Mouse (Mus musculus): Measurements from ENCODE around the gene Mad1l1. TPM values are rescaled to one million over a fixed set of nuclear protein-coding genes. Genes with fewer than 3 reads are reported as not detected.

The Mad1l1 gene
- total RNA-seq, 4 experiments from 2014 or later = 6.8 to 9.5 (median 7.5) TPM

GRCm38 (mm10) chr5:140101409-140102009 lies 219.8 kb downstream of the Mad1l1 start:
- DNase-seq (ENCODE audit: low spot score in 2 of 2) = no peak

GRCm38 (mm10) chr5:140098711-140099110 lies 222.6 kb downstream of the Mad1l1 start:
- DNase-seq (ENCODE audit: low spot score in 2 of 2) = no peak

- DNase-seq (ENCODE audit: low spot score in 2 of 2) = no peak
These were observed 226.1 kb downstream of the Mad1l1 start for GRCm38 (mm10) chr5:140095203-140095602.

GRCm38 (mm10) chr5:140093489-140093888 lies 227.9 kb downstream of the Mad1l1 start:
- DNase-seq (ENCODE audit: low spot score in 2 of 2) = no peak

- no peak for DNase-seq (ENCODE audit: low spot score in 2 of 2)
These were observed 229.8 kb downstream of the Mad1l1 start for GRCm38 (mm10) chr5:140091601-140092000.

GRCm38 (mm10) chr5:140089263-140089662 lies 232.1 kb downstream of the Mad1l1 start:
- DNase-seq (ENCODE audit: low spot score in 2 of 2) = no peak

- DNase-seq (ENCODE audit: low spot score in 2 of 2) = no peak
These were observed 234.1 kb downstream of the Mad1l1 start for GRCm38 (mm10) chr5:140087242-140087641.

- no peak for DNase-seq (ENCODE audit: low spot score in 2 of 2)
These were observed 237.0 kb downstream of the Mad1l1 start for GRCm38 (mm10) chr5:140084341-140084740.

GRCm38 (mm10) chr5:140083911-140084310 lies 237.4 kb downstream of the Mad1l1 start:
- peak; percentile 9 to 15 for DNase-seq (ENCODE audit: low spot score in 2 of 2)

- peak; percentile 48 to 52 for DNase-seq (ENCODE audit: low spot score in 2 of 2)
These were observed 239.0 kb downstream of the Mad1l1 start for GRCm38 (mm10) chr5:140082204-140082812.

GRCm38 (mm10) chr5:140081084-140081483 lies 240.3 kb downstream of the Mad1l1 start:
- DNase-seq (ENCODE audit: low spot score in 2 of 2) = no peak

- no peak for DNase-seq (ENCODE audit: low spot score in 2 of 2)
These were observed 241.8 kb downstream of the Mad1l1 start for GRCm38 (mm10) chr5:140079511-140079910.

GRCm38 (mm10) chr5:140078406-140078805 lies 242.9 kb downstream of the Mad1l1 start:
- DNase-seq (ENCODE audit: low spot score in 2 of 2) = no peak

- DNase-seq (ENCODE audit: low spot score in 2 of 2) = no peak
These were observed 244.9 kb downstream of the Mad1l1 start for GRCm38 (mm10) chr5:140076438-140076837.

- DNase-seq (ENCODE audit: low spot score in 2 of 2) = no peak
These were observed 247.7 kb downstream of the Mad1l1 start for GRCm38 (mm10) chr5:140073671-140074116.

- DNase-seq (ENCODE audit: low spot score in 2 of 2) = no peak
These were observed 248.1 kb downstream of the Mad1l1 start for GRCm38 (mm10) chr5:140073148-140073670.

GRCm38 (mm10) chr5:140068506-140068905 lies 252.8 kb downstream of the Mad1l1 start:
- DNase-seq (ENCODE audit: low spot score in 2 of 2) = no peak

GRCm38 (mm10) chr5:140068051-140068450 lies 253.3 kb downstream of the Mad1l1 start:
- no peak for DNase-seq (ENCODE audit: low spot score in 2 of 2)

GRCm38 (mm10) chr5:140066769-140067168 lies 254.6 kb downstream of the Mad1l1 start:
- no peak for DNase-seq (ENCODE audit: low spot score in 2 of 2)

GRCm38 (mm10) chr5:140066281-140066680 lies 255.1 kb downstream of the Mad1l1 start:
- no peak for DNase-seq (ENCODE audit: low spot score in 2 of 2)

- DNase-seq (ENCODE audit: low spot score in 2 of 2) = no peak
These were observed 255.9 kb downstream of the Mad1l1 start for GRCm38 (mm10) chr5:140065281-140065945.

- DNase-seq (ENCODE audit: low spot score in 2 of 2) = no peak
These were observed 256.8 kb downstream of the Mad1l1 start for GRCm38 (mm10) chr5:140064521-140064920.

Measured in gastrocnemius, adult 8-10 months (tissue).